Mouse (Mus musculus) lung, postnatal 0 days (tissue): ENCODE measurements at regions not wholly inside any gene's neighbourhood (a gene's known extent, or its start where the extent isn't known, plus 50 kb on each side); places are given as distances from the start of the nearest gene placed in this dataset.

ENCODE experiments used
- CTCF ChIP-seq: IDR thresholded peaks from 2 replicates; pipeline ENCODE4 v1.5.1; 2016; ENCODE audit warnings: antibody characterized with exemption, mild to moderate bottlenecking
- EP300 ChIP-seq: IDR thresholded peaks from 2 replicates; pipeline ENCODE4 v1.6.1; 2016; ENCODE audit warnings: antibody characterized with exemption, mild to moderate bottlenecking, control low read depth

- no peak for TF ChIP-seq CTCF
- TF ChIP-seq EP300, result no peak
Measured at GRCm38 (mm10) chr3:131046412-131046811, 63.9 kb upstream of the Lef1 start.
